Mouse (Mus musculus) megakaryocyte, embryonic 14.5 days (primary cell): ENCODE measurements at regions not wholly inside any gene's neighbourhood (a gene's known extent, or its start where the extent isn't known, plus 50 kb on each side); places are given as distances from the start of the nearest gene placed in this dataset.

Source experiments
- H3K27me3 ChIP-seq: replicated peaks from 2 replicates; pipeline ENCODE3; 2012; ENCODE audit warnings: inconsistent platforms
- H3K36me3 ChIP-seq: replicated peaks from 2 replicates; pipeline ENCODE3; 2012; ENCODE audit warnings: low read length, inconsistent platforms, mixed read lengths
- H3K4me1 ChIP-seq: 2 replicates; pipeline ENCODE4 v1.6.1; 2012; ENCODE audit warnings: inconsistent platforms
- H3K4me3 ChIP-seq: replicated peaks from 2 replicates; pipeline ENCODE3; 2012; ENCODE audit warnings: moderate library complexity, mild to moderate bottlenecking, inconsistent platforms
- H3K9me3 ChIP-seq: 2 replicates; pipeline ENCODE4 v1.6.1; 2012; ENCODE audit warnings: inconsistent platforms
- FLI1 ChIP-seq: IDR thresholded peaks from 2 replicates; pipeline ENCODE4 v1.6.1; 2012; ENCODE audit warnings: low read length, inconsistent platforms, mixed read lengths
- GATA1 ChIP-seq: IDR thresholded peaks from 3 replicates; pipeline ENCODE4 v1.6.1; 2012; ENCODE audit warnings: mixed read lengths, low read length, inconsistent platforms, borderline replicate concordance

GRCm38 (mm10) chr3:21466113-21466645 is 610.3 kb upstream of the Tbl1xr1 start:
- no peaks in the 10 kb centered on the region for H3K36me3 ChIP-seq
- H3K4me3 ChIP-seq = no peak overlapping the region
- no peak for TF ChIP-seq GATA1
- no peak for TF ChIP-seq FLI1
- no peaks in the 10 kb centered on the region for H3K27me3 ChIP-seq
- no peaks in the 10 kb centered on the region for H3K9me3 ChIP-seq
- no peaks in the 10 kb centered on the region for H3K4me1 ChIP-seq

GRCm38 (mm10) chr3:21477366-21477765 is 599.1 kb upstream of the Tbl1xr1 start:
- Histone ChIP-seq H3K4me3 (no peak overlapping the region), H3K4me1 (no peaks in the 10 kb centered on the region), H3K9me3 (no peaks in the 10 kb centered on the region), H3K36me3 (no peaks in the 10 kb centered on the region), H3K27me3 (no peaks in the 10 kb centered on the region)
- TF ChIP-seq GATA1 = no peak
- no peak for TF ChIP-seq FLI1

- no peaks in the 10 kb centered on the region for H3K27me3 ChIP-seq
- H3K36me3 ChIP-seq = no peaks in the 10 kb centered on the region
- H3K9me3 ChIP-seq = no peaks in the 10 kb centered on the region
- no peak overlapping the region for H3K4me3 ChIP-seq
- no peaks in the 10 kb centered on the region for H3K4me1 ChIP-seq
- no peak for TF ChIP-seq FLI1
- TF ChIP-seq GATA1 = no peak
These were observed 597.2 kb upstream of the Tbl1xr1 start for GRCm38 (mm10) chr3:21479021-21479795.

- Histone ChIP-seq H3K27me3 (no peaks in the 10 kb centered on the region), H3K4me3 (no peak overlapping the region), H3K4me1 (no peaks in the 10 kb centered on the region), H3K9me3 (no peaks in the 10 kb centered on the region), H3K36me3 (no peaks in the 10 kb centered on the region)
- TF ChIP-seq GATA1 (no peak), FLI1 (no peak)
These were observed 596.6 kb upstream of the Tbl1xr1 start for GRCm38 (mm10) chr3:21479846-21480245.

GRCm38 (mm10) chr3:21484052-21484451 is 592.4 kb upstream of the Tbl1xr1 start:
- H3K27me3 ChIP-seq = no peaks in the 10 kb centered on the region
- no peaks in the 10 kb centered on the region for H3K4me1 ChIP-seq
- no peak for TF ChIP-seq GATA1
- H3K9me3 ChIP-seq = peaks cover 3% of the 10 kb centered on the region; the same call in 1 of the 2 replicates
- no peaks in the 10 kb centered on the region for H3K36me3 ChIP-seq
- no peak overlapping the region for H3K4me3 ChIP-seq

GRCm38 (mm10) chr3:21485454-21485853 is 591.0 kb upstream of the Tbl1xr1 start:
- Histone ChIP-seq H3K4me3 (no peak overlapping the region), H3K9me3 (peaks cover 4% of the 10 kb centered on the region; the same call in 1 of the 2 replicates), H3K36me3 (no peaks in the 10 kb centered on the region), H3K27me3 (no peaks in the 10 kb centered on the region), H3K4me1 (no peaks in the 10 kb centered on the region)
- no peak for TF ChIP-seq GATA1
- no peak for TF ChIP-seq FLI1

GRCm38 (mm10) chr3:21489547-21489946 is 586.9 kb upstream of the Tbl1xr1 start:
- no peaks in the 10 kb centered on the region for H3K4me1 ChIP-seq
- TF ChIP-seq GATA1 (no peak), FLI1 (no peak)
- H3K27me3 ChIP-seq = no peaks in the 10 kb centered on the region
- peaks cover 4% of the 10 kb centered on the region; the same call in 1 of the 2 replicates for H3K9me3 ChIP-seq
- no peak overlapping the region for H3K4me3 ChIP-seq
- H3K36me3 ChIP-seq = no peaks in the 10 kb centered on the region

- H3K36me3 ChIP-seq = no peaks in the 10 kb centered on the region
- no peaks in the 10 kb centered on the region for H3K27me3 ChIP-seq
- TF ChIP-seq FLI1 = no peak
- TF ChIP-seq GATA1 = no peak
- no peak overlapping the region for H3K4me3 ChIP-seq
- peaks cover 4% of the 10 kb centered on the region; the same call in 1 of the 2 replicates for H3K9me3 ChIP-seq
- H3K4me1 ChIP-seq = no peaks in the 10 kb centered on the region; the same call in 1 of the 2 replicates
These were observed 584.0 kb upstream of the Tbl1xr1 start for GRCm38 (mm10) chr3:21492413-21492812.

GRCm38 (mm10) chr3:21493384-21493783 is 583.1 kb upstream of the Tbl1xr1 start:
- H3K36me3 ChIP-seq = no peaks in the 10 kb centered on the region
- TF ChIP-seq FLI1 (no peak), GATA1 (no peak)
- H3K9me3 ChIP-seq = peaks cover 4% of the 10 kb centered on the region; the same call in 1 of the 2 replicates
- no peaks in the 10 kb centered on the region; the same call in 1 of the 2 replicates for H3K4me1 ChIP-seq
- no peak overlapping the region for H3K4me3 ChIP-seq
- no peaks in the 10 kb centered on the region for H3K27me3 ChIP-seq

- H3K27me3 ChIP-seq = no peaks in the 10 kb centered on the region
- H3K36me3 ChIP-seq = no peaks in the 10 kb centered on the region
- TF ChIP-seq GATA1 = no peak
- TF ChIP-seq FLI1 = no peak
- peaks cover 4% of the 10 kb centered on the region for H3K4me1 ChIP-seq
- no peaks in the 10 kb centered on the region for H3K9me3 ChIP-seq
- H3K4me3 ChIP-seq = no peak overlapping the region
These were observed 581.5 kb upstream of the Tbl1xr1 start for GRCm38 (mm10) chr3:21494904-21495303.
